Mouse (Mus musculus) kidney, postnatal 10 days (tissue): ENCODE measurements around the gene Zfpm1.

Experiments
- DNase-seq: peaks from one replicate; pipeline ENCODE4 v3.0.0; 2021; ENCODE audit warnings: mixed read lengths

The Zfpm1 gene

DNA sequence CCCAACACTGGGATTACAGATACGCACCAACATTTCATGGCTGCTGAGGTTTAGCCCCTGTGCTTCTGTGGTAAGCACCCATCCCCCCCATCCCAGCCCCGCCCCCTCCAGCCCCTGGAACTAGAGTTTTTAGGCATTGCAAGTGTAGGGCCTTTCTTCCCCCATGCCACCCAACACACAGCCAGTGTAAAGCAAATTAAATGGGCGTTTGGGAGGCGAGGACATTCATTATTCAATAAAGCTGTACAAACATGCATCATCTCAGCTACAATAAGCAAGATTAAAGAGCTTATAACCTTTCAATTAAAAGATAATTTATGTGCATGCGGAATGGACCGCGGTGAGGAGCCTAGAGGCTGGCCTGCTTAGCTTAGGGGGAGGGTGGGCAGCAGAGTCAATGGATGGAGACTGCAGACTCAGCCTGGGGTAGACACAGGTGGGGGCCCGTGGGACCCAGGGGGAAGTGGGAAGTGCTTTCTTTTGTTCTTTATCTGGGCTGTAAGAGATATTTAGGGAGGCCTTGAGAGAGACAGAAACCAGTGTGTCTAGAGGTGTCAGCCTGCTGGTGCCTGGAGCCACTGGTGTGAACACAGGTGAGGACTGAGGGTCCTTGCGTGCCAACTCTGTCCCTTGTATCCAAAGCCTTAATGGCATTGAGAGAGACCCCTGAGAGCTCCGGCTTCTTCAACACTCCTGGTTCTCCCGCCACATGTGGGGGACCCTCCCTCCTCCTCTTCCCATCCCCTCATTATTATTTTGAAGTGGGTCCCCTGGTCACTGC, 68.6 kb downstream of the Zfpm1 start:
- DNase-seq = no peak

DNA sequence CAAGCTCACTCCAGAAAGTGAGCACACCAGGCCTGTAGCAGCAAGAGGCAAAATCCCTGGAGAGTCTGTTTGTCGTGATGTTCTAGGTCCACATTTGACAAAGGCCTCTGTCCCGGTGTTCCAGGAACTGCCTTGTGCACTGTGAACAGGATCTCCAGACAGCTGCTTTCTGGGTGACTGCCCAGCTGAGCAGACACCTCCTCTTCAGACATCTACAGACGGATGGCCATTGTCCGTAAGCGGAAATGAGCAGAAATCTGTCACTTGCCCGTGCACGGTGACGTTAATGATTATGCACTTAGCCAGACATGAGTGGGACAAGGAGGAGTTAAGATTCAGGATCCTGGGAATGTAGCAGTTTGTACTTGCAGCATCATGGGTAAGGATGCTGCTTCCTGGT, 72.2 kb downstream of the Zfpm1 start:
- no peak for DNase-seq

DNA sequence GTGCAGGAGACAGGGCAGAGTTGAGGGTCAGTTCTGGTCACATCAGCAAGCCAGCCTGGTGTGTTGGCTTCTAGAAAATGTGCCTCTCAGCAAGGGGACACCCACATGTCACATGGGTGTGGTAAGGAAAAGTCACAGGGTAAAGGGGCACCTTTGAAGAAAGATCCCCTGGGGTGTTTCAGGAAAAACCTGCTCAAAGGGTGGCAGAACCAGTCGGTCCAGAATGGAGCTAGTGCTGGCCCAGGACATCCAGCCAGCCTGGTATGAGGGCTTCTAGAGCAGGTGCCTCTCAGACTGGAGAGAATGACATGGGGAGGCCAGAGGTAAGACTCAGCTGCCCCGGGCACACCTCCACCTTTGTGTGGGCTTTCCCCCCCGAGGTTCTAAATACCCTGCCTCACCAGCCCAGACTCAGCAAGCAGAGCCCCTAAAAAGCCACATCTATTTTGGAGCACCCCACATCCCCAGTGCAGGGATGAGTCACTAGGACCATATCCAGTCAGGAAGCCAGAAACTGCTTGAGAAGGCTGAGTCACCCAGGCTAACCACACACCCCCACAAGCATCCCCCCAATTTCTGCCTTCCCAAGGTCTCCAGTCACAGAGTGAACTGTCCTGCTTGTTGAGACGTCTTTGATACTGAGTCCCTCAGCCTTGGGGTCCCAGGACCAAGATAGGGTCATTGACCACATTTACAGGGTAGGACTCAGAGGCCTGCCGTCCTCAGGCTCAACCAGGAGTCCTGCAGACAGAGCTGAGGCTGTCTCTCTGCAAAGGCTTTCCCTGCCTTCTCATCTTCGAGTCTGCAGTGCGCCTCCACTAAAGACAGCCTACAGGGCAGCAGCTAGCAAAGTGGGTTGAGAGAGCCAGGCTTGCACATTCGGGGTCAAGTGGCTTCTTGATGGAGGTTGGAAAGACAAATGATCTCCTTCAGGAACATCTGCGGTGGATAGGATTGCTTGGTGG, 74.0 kb downstream of the Zfpm1 start:
- DNase-seq = no peak

DNA sequence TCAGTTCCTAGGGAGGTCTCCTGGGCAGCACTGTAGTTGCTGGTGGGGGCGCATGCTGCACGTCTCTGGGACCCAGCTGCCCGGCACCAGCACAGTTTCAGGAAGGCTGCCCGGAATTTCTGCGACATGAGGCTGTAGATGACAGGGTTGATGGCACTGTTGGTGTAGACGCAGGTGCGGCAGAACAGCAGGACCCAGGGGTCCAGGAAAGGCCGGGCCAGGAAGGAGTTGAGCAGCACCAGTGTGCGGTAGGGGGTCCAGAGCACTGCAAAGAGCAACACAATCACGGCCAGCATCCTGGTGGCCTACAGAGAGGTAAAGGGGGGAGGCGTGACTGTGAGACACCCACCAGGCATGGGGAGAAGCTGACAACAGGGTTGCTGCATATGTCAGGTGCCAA, 75.3 kb downstream of the Zfpm1 start:
- DNase-seq = no peak

DNA sequence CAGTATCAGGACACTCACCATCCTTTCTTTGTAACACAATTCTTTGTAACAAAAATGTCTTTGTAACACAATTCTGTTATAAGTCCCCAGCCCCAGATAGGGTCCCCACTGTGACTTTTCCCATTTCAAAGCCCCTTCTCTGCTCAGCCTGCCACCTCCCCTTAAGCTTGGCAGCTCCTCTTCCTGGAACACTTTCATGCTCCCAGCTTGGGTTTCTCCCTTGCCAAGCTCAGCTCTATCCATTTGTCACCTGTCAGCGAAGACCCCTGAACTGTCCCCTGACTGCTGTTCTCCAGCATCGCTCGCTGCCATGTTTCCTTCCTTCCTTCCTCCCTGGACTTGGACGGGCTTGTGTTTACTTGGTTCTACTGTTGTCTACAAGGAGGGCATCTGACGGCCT, 75.7 kb downstream of the Zfpm1 start:
- DNase-seq = no peak

DNA sequence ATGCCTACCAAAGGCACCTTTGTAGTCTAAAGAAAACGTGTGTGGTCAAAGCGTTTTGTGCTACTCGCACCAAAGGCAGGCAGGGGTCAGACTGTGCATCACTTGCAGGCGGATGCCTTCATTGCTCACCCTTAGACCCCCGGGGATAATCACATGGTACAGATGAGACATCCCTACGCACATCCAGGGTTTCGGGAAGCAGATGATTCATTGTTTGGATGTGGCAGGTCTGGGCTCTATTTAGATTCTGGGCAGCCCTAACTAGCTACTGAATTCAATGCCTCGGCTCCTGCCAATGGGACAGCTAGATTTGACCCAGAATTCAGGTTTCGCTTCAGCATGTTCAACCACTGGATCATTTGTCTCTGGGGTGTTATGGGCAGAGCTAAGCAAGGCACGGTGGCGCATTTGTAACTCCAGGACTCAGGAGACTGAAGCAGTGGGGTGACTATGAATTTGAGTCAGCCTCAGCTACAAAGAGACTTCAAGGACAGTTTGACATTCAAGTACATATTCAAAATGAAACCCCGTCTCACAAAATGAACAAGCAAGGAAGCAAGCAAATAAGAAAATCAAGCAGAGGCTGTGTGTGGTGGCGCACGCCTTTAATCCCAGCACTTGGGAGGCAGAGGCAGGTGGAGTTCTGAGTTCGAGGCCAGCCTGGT, 77.3 kb downstream of the Zfpm1 start:
- no peak for DNase-seq

DNA sequence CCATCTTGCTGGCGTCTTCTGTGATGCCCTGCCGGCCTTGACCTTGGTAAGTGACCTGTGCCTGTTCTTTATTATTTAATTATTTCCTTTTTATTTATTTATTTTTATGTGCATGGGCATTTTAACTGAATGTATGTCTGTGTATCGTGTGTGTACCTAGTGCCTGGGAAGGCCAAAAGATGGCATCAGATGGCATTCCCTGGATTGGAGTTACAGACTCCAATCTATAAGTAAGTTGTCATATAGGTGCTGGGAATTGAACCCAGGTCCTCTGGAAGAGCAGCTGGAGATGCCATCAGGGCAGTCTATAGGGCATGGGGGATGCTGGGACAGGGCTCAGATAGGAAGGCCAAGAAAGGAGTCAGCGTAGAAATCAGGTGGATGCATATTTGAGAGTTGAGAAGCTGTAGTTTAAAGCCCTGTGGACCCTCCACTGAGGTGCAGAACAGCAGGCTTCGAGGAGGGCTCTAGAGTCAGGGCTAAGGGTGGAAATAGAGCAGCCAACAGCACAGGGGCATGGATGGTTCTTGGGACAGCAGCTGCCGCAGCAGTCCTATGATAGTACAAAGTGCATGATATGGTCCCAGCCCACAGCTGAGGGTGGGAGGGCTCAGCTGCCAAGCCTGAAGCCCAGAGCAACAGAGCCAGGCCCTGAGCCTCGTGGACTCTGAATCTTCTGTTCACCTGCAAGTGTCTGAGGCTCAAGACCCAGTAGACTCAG, 78.9 kb downstream of the Zfpm1 start, which contains the start of gene Trhr2:
Trhr2 (minus strand) TSS at position 51 of the 721 bp plus-strand sequence.
- DNase-seq = no peak

DNA sequence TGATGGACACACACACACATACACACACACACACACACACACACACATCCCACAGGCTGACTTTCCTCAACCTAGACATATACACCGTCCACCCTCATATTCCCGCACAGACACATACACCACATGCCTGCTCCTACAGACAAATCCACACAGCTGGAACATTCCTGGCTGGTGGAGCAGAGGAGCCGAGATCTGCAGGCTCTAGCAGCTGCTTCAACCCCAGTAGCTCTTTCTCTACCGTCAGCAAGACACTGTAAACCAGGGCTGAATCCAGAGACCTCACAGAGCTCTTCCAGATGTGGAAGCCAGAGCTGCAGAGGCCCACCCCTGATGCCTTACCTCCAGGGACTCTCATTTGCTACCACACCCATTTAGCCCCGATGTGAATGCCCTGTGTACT, 80.3 kb downstream of the Zfpm1 start:
- no peak for DNase-seq

DNA sequence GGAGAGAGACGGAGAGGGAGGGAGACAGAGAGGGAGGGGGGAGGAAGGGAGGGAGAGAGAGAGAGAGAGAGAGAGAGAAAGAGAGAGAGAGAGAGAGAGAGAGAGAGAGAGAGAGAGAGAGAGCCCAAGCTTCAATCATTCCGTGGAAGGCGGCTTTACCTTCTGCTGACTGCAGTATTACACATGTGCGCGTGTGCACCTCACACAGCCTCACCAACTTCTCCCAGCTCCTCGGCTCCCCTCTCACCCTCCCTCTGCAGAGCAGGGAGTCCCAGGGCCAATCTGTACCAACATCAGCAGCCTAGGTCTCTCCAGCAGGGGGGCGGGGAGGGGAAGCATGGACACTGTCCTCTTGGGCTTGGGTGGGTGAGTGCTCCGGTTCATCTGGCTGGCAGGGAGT, 81.0 kb downstream of the Zfpm1 start:
- DNase-seq = no peak

DNA sequence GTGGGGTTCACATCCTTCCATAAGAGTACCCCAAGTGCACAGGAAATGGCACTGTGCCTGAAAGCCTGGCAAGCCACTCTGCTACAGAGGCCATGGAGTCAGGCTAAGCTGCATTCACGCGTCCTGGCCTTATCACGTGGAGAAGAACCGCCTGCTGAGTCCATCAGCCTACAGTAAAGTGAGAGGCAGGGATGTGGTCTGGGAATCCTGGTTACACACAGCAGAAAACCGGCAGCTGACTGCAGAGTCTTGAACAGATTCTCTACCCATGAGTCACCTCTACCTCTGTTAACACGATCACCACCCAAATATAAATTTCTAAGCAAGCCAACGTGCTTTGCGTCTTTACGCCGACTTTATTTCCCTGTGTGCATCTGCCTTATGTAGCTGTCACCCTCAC, 86.6 kb downstream of the Zfpm1 start:
- DNase-seq = no peak

DNA sequence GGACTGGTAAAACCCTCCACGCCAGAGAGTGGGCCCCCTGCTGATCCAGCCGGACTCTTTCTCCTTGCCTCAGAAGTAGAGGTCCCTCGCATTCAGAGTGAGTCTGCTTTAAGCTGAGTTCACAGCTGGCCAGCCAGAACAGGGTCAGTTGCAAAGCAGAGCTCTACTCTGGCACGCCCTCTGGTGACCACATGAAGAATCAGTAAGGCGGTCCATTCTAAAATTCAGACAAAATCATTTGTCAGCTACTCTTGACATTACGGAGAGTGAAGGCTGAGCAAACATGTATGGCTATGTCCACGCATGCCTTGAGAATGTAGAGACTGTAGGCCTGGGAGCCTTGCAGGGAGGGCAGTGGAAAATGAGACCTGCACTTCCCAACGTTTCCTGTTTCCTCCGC, 87.7 kb downstream of the Zfpm1 start:
- DNase-seq = peak; percentile 90

DNA sequence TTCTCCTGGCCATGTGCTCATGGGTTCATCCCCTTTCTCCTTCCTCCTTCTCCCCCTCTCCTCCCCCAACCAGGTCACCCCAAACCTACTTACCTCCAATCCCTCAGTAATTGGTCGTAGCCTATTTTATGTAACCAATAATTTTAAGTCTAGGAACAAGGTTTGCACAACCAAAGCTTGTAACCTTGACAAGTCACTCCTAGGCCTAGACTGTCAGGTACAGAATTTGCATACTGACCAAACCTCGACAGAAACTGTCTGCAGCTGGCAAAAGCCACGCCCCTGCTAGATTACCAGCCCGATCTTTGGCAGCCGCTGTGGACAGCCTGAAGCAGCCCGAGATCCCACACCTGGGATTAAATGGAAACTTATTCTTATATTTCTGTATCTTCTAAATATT, 89.8 kb downstream of the Zfpm1 start:
- DNase-seq = no peak

DNA sequence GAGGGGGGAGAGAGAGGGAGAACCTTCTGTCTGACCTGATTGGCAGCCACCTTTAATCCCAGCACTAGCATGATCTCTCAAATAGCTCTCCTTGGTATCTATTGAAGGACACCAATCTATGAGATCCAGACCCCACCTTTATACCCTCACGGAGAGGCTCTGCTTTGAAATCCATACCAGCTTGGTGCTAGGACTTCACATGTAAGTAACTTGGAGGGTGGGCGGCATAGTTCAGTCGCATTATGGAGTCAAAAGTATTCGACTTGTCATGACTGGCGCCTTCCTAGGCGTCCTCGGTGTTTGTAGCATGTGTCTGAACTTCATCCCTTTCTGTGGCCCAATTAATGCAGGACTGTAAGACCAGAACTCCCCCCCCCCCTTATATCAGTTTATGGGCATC, 93.4 kb downstream of the Zfpm1 start:
- DNase-seq = no peak

DNA sequence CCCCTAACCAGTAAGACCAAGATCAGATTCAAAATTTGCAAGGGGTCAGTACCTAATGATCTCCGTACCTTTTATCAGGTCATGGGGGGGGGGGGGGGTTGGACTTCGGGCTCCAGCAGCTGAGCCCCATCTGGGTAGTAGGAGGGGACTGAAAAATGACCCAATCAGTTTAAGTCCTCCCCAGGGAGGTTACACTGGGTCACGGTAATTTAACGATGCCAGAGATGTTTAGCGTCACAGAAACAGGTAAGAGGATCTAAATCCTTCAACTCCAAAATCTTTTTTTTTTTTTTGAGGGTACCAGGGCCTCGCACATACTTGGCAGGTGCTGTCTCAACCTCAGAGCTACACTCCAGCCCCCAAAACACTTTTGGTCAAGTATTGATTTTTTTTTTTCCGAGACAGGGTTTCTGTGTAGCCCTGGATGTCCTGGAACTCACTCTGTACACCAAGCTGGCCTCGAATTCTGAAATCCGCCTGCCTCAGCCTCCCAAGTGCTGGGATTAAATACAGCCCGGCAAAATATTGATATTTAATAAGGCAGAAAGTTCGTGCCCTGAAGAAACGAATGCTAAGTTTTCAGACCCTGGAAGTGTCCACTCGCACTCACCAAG, 93.9 kb downstream of the Zfpm1 start:
- DNase-seq = no peak

DNA sequence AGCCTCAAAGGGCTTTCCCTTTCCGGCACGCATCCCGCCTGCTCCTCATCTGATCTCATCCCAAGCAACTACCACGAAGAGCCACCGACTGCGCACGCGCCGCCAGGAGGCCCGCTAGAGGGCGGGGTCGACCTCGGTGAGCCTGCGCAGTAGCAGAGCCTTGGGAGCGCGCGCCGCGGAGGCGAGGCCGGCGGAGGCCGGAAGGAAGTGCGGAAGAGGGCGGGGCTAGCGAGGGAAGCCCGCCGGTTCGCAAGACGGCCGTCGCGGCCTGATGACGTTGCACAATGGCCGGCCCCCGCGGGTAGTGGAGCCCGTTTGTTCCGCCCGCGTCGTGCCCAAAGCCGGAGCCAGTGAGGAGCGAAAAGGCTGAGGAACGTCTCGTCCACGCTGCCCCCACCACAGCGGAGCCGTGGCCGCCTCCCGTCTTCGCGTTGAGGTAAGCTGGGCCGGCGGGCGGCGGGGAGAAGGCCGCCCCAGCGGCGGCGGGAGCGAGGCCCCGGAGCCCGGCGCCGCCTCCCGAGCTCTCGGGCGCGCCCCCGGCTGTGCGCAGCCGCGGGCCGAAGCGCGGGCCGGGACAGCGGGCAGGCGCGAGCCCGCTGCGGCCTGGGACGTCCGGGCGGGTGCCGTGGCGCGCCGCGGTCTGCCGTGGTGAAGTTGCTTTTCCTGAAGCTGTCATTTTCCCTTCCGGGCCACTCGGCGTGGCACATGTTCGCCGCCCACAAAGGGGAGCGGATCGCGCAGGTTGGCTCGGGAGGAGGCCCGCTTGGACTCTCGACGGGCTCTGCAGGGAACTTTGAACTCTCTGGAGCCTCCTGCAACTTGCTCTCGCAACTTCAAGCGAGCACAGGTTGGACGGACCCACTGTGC, 94.7 kb downstream of the Zfpm1 start, which contains the start of gene Zc3h18:
Zc3h18 (plus strand) TSS at position 245 of the 867 bp plus-strand sequence.
- peak; percentile 100 for DNase-seq

DNA sequence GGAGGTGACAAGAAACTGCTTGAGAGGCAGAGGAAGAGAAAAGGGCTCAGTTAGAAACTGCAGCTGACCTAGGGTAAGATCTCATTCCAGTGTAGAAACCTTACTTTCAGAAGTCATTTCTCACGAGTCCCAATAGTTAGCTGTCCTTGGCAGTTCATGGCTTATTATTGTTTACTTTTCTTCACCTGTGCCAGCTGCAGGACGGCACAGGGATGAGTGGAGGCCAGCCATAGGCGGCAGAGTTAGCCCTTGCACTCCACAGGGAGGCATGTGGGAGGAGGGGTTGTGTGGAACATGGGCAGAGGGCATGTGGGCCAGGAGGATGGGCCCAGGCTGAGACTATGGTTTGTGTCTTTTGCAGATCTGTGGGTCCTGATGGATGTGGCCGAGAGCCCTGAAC, 101.1 kb downstream of the Zfpm1 start:
- DNase-seq = no peak
